Mouse (Mus musculus) ovary, adult 18-20 months (tissue): ENCODE data around the gene Gpsm1.

Experiments used
- DNase-seq: peaks from one replicate; pipeline ENCODE4 v3.0.0; 2022; ENCODE audit warnings: low spot score, mixed read lengths

The Gpsm1 gene

GRCm38 (mm10) chr2:26341510-26341981, 26.2 kb downstream of the Gpsm1 start:
- no peak for DNase-seq

- DNase-seq, result no peak
Observed at GRCm38 (mm10) chr2:26342044-26342443, 26.7 kb downstream of the Gpsm1 start.

GRCm38 (mm10) chr2:26342609-26343490, 27.5 kb downstream of the Gpsm1 start:
- no peak for DNase-seq

GRCm38 (mm10) chr2:26348241-26348640, 32.9 kb downstream of the Gpsm1 start:
- no peak for DNase-seq

- DNase-seq, result peak; percentile 87
Observed at GRCm38 (mm10) chr2:26351358-26352290, 36.3 kb downstream of the Gpsm1 start, which contains the start of gene Dnlz. Dnlz (minus strand) TSS chr2:26352110.

GRCm38 (mm10) chr2:26352291-26352910, 37.1 kb downstream of the Gpsm1 start:
- DNase-seq, result no peak

GRCm38 (mm10) chr2:26353066-26353980, 38.0 kb downstream of the Gpsm1 start:
- no peak for DNase-seq

GRCm38 (mm10) chr2:26354401-26354800, 39.1 kb downstream of the Gpsm1 start:
- DNase-seq, result no peak

GRCm38 (mm10) chr2:26356231-26356630, 40.9 kb downstream of the Gpsm1 start:
- no peak for DNase-seq

- no peak for DNase-seq
Observed at GRCm38 (mm10) chr2:26356678-26357077, 41.4 kb downstream of the Gpsm1 start.

GRCm38 (mm10) chr2:26357484-26357883, 42.2 kb downstream of the Gpsm1 start:
- DNase-seq, result no peak

- no peak for DNase-seq
Observed at GRCm38 (mm10) chr2:26358667-26359320, 43.5 kb downstream of the Gpsm1 start.

- DNase-seq, result no peak
Observed at GRCm38 (mm10) chr2:26359983-26360382, 44.7 kb downstream of the Gpsm1 start.

- no peak for DNase-seq
Observed at GRCm38 (mm10) chr2:26360772-26361171, 45.5 kb downstream of the Gpsm1 start, which contains the start of gene Card9. Card9 (minus strand) TSS chr2:26360918.

GRCm38 (mm10) chr2:26362991-26363390, 47.7 kb downstream of the Gpsm1 start:
- DNase-seq, result no peak

- no peak for DNase-seq
Observed at GRCm38 (mm10) chr2:26363481-26363880, 48.2 kb downstream of the Gpsm1 start.

- DNase-seq, result peak; percentile 66
Observed at GRCm38 (mm10) chr2:26364738-26365465, 49.6 kb downstream of the Gpsm1 start.

GRCm38 (mm10) chr2:26367911-26368310, 52.6 kb downstream of the Gpsm1 start:
- DNase-seq, result no peak

- no peak for DNase-seq
Observed at GRCm38 (mm10) chr2:26368572-26368971, 53.3 kb downstream of the Gpsm1 start.

GRCm38 (mm10) chr2:26372396-26372795, 57.1 kb downstream of the Gpsm1 start:
- no peak for DNase-seq
